Mouse (Mus musculus) forelimb bud, embryonic 11.5 days (tissue): ENCODE measurements at regions not wholly inside any gene's neighbourhood (a gene's known extent, or its start where the extent isn't known, plus 50 kb on each side); places are given as distances from the start of the nearest gene placed in this dataset.
"Not testable (repeated sequence)": the region's sequence is repeated elsewhere in the genome, so short reads cannot be mapped to it uniquely, and the experiment has no call there.

Experiments used
- DNase-seq: peaks from one replicate; pipeline ENCODE4 v3.0.0-alpha.2; 2012; ENCODE audit warnings: low read depth, low spot score

DNA sequence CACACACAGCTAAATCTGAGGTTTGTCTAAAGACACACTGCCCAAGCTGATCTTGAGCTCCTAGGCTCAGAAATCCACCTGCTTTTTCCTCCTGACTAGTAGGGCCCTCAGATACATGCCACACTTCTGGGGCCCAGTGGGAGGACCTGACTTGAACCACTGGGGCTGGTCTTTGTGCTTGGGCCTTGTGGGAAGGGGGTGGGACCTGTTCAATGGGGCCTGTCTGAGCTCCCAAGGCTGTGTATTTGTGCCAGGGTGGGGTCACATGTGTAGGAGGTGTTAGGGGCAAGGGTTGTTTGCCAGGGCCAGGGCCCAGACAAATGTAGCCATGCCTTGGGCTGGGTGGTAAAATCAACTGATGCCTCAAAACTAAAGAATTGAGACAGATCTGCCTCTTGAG, 56.8 kb downstream of the Gm8765 start:
- not testable (repeated sequence) for DNase-seq

- DNase-seq = not testable (repeated sequence)
These were observed 58.2 kb downstream of the Gm8765 start for GRCm38 (mm10) chr13:50756334-50756733.

- no peak for DNase-seq
These were observed 66.5 kb downstream of the Gm8765 start for GRCm38 (mm10) chr13:50764618-50765017.

- DNase-seq = not testable (repeated sequence)
These were observed 81.9 kb downstream of the Gm8765 start for GRCm38 (mm10) chr13:50780036-50780435.

- peak; percentile 12 for DNase-seq
These were observed 131.9 kb downstream of the Gm8765 start for GRCm38 (mm10) chr13:50829879-50830550.
